Mouse (Mus musculus) liver, embryonic 14.5 days (tissue): ENCODE measurements at regions not wholly inside any gene's neighbourhood (a gene's known extent, or its start where the extent isn't known, plus 50 kb on each side); places are given as distances from the start of the nearest gene placed in this dataset.

ENCODE experiments used
- CTCF ChIP-seq: IDR thresholded peaks from 2 replicates; pipeline ENCODE4 v1.5.1; 2016; ENCODE audit warnings: antibody characterized with exemption, low read depth, control low read depth
- EP300 ChIP-seq: IDR thresholded peaks from 2 replicates; pipeline ENCODE4 v1.6.1; 2016; ENCODE audit warnings: antibody characterized with exemption, low read depth

DNA sequence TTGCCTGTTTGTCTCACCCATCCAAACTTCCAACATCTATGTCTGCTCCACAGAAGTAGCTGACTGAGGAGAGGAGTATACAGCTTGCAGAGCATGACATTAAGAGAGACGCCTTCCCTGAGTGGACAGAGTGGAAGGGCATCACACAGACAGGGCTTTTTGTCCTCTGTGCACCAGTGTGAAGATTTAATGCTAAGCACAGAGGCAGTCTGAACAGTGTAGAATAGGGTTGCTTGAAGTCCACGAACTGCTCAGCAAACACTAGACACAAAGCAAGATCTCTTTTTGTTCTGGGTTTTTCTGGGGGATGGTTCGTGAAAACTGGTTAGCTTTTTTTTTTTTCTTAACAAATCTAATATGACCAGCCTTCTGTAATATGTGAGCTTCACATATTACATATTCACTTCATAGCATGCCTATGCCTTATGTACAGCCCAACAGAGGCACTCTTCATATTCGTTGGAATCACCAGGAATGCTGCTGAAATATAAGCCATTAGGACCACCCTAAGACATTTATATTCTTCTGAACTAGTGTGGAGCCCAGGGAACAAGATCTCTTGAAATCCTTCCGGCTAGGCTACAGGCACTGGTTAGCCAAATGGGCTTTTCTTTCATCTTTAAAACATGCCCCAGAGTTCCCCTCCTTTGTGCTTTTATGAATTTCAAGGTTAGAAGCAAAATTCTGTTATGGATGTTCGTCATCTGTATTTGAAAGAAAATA, 546.7 kb downstream of the Sqor start:
- no peak for TF ChIP-seq EP300
- no peak for TF ChIP-seq CTCF
